Mouse (Mus musculus): ENCODE data around the gene Uqcrfs1.

DNA sequence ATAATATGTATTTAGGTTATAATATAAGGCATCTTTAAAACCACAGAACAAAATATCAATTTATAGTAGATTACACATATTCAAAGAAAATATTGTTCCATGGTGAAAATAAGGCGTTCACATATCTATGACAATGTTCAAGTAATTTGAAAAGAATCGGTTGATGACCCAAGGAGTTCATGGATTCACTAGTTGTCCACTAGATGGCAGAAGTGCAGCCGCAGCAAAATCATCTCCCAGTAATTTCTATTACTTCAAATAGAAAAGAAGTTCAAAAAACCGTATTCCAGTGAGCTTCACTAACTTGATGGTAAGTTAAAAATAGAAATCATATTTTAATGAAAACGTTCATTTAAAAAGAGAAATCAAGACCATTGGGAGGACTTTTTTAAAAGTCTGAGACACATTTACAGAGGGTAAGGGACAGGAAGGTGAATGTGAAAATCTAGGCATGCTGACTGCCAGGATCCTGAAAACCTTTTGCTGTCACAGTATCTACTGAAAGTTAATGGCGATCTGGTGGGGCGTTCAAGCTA is 43.2 kb downstream of the Uqcrfs1 start:
- TF ChIP-seq NELFE (IDR thresholded peaks at IDR 0.05; ENCODE audit: low read depth, low read length) (0 out of 2 replicates have a peak, but pooled peaks have one; percentile 30), MEF2A (IDR thresholded peaks at IDR 0.05; ENCODE audit: borderline replicate concordance, low read depth, low read length) (no peak), POLR2A (IDR thresholded peaks at IDR 0.05; ENCODE audit: low read depth, low read length) (no peak), CTCF (conservative IDR thresholded peaks at IDR 0.05 in 1 of 2, IDR thresholded peaks at IDR 0.05 in 1 of 2; ENCODE audit: low read depth in 2 of 2, low read length in 2 of 2) (peak; percentile 50 to 82; a peak in 3 of 4 replicates)

Measured in CH12.LX (cell line).